Mouse (Mus musculus) A20 (cell line): ENCODE measurements around the gene Tacc2.

Experiments used
- DNase-seq: peaks from one replicate; pipeline ENCODE4 v3.0.0-alpha.2; 2011; ENCODE audit warnings: low read depth, low spot score

The Tacc2 gene

GRCm38 (mm10) chr7:130812407-130812806, 235.2 kb downstream of the Tacc2 start:
- peak; percentile 85 for DNase-seq
